Mouse (Mus musculus) embryonic fibroblast, embryonic 13.5 days (primary cell): ENCODE results near the gene Ankrd9. TPM values are rescaled to one million over a fixed set of nuclear protein-coding genes. Genes with fewer than 3 reads are reported as not detected.

Source experiments
- H3K27ac ChIP-seq: 2 replicates; pipeline ENCODE4 v1.5.1; 2012; ENCODE audit warnings: low read length, control low read depth, inconsistent platforms; ENCODE audit not compliant: insufficient read depth
- H3K4me1 ChIP-seq: 2 replicates; pipeline ENCODE4 v1.6.1; 2011; ENCODE audit warnings: low read length; ENCODE audit not compliant: control insufficient read depth, insufficient read depth
- H3K4me3 ChIP-seq: 2 replicates; pipeline ENCODE4 v1.5.1; 2011; ENCODE audit warnings: mild to moderate bottlenecking, control low read depth, low read length; ENCODE audit not compliant: insufficient read depth
- CTCF ChIP-seq: IDR thresholded peaks from 2 replicates; pipeline ENCODE4 v1.5.1; 2011; ENCODE audit warnings: mild to moderate bottlenecking, control low read depth, low read length, moderate library complexity, borderline replicate concordance; ENCODE audit not compliant: insufficient read depth
- POLR2A ChIP-seq: IDR thresholded peaks from 2 replicates; pipeline ENCODE4 v1.6.1; 2011; ENCODE audit warnings: low read depth, mild to moderate bottlenecking, control low read depth, low read length, moderate library complexity
- polyA plus RNA-seq: library from polyadenylated mRNA; stranded (reverse); fragments of >200 nt; gene quantifications from 2 replicates; pipeline ENCODE4 v1.2.4, GENCODE M21; 2011; ENCODE audit warnings: low read depth; ENCODE audit not compliant: missing spikeins, insufficient read length

Gene Ankrd9
- polyA plus RNA-seq, 1 experiment, result 3.3 TPM

GRCm38 (mm10) chr12:110950151-110950550 lies 28.7 kb downstream of the Ankrd9 start:
- Histone ChIP-seq H3K4me3 (no peak overlapping the region), H3K4me1 (peaks cover 12% of the 10 kb centered on the region), H3K27ac (no peak overlapping the region)
- TF ChIP-seq POLR2A, result no peak
- no peak for TF ChIP-seq CTCF

- H3K4me1 ChIP-seq, result peaks cover 15% of the 10 kb centered on the region
- H3K4me3 ChIP-seq, result no peak overlapping the region
- no peak for TF ChIP-seq CTCF
- TF ChIP-seq POLR2A, result no peak
- H3K27ac ChIP-seq, result no peak overlapping the region
These were observed 29.4 kb downstream of the Ankrd9 start for GRCm38 (mm10) chr12:110949410-110949809.

- no peak for TF ChIP-seq POLR2A
- TF ChIP-seq CTCF, result no peak
- Histone ChIP-seq H3K4me3 (no peak overlapping the region), H3K27ac (no peak overlapping the region), H3K4me1 (peaks cover 16% of the 10 kb centered on the region)
These were observed 30.0 kb downstream of the Ankrd9 start for GRCm38 (mm10) chr12:110948910-110949201.

- peaks cover 13% of the 10 kb centered on the region for H3K4me1 ChIP-seq
- TF ChIP-seq POLR2A (no peak), CTCF (no peak)
- no peak overlapping the region for H3K4me3 ChIP-seq
- H3K27ac ChIP-seq, result no peak overlapping the region
These were observed 30.5 kb downstream of the Ankrd9 start for GRCm38 (mm10) chr12:110948082-110948909.

- TF ChIP-seq POLR2A, result no peak
- TF ChIP-seq CTCF, result no peak
- H3K27ac ChIP-seq, result no peak overlapping the region
- H3K4me3 ChIP-seq, result no peak overlapping the region
- H3K4me1 ChIP-seq, result peaks cover 9% of the 10 kb centered on the region
These were observed 32.6 kb downstream of the Ankrd9 start for GRCm38 (mm10) chr12:110946216-110946615.

GRCm38 (mm10) chr12:110940869-110941268 lies 38.0 kb downstream of the Ankrd9 start:
- Histone ChIP-seq H3K4me3 (no peak overlapping the region), H3K27ac (no peak overlapping the region), H3K4me1 (peaks cover 12% of the 10 kb centered on the region)
- TF ChIP-seq CTCF (no peak), POLR2A (no peak)

- Histone ChIP-seq H3K4me3 (no peak overlapping the region), H3K27ac (no peak overlapping the region), H3K4me1 (peaks cover 9% of the 10 kb centered on the region)
- TF ChIP-seq POLR2A (no peak), CTCF (no peak)
These were observed 39.5 kb downstream of the Ankrd9 start for GRCm38 (mm10) chr12:110939385-110939784.

- H3K4me3 ChIP-seq, result no peak overlapping the region
- TF ChIP-seq POLR2A (no peak), CTCF (no peak)
- peak overlapping the region; percentile 46 for H3K27ac ChIP-seq
- H3K4me1 ChIP-seq, result peaks cover 8% of the 10 kb centered on the region
These were observed 41.3 kb downstream of the Ankrd9 start for GRCm38 (mm10) chr12:110937496-110937895.

- H3K4me3 ChIP-seq, result no peak overlapping the region
- H3K4me1 ChIP-seq, result peaks cover 8% of the 10 kb centered on the region
- H3K27ac ChIP-seq, result no peak overlapping the region
- TF ChIP-seq POLR2A (no peak), CTCF (peak; percentile 89)
These were observed 42.7 kb downstream of the Ankrd9 start for GRCm38 (mm10) chr12:110935983-110936620.

GRCm38 (mm10) chr12:110932820-110933219 lies 46.0 kb downstream of the Ankrd9 start:
- no peak for TF ChIP-seq CTCF
- no peak for TF ChIP-seq POLR2A
- H3K27ac ChIP-seq, result no peak overlapping the region
- H3K4me1 ChIP-seq, result peaks cover 6% of the 10 kb centered on the region
- H3K4me3 ChIP-seq, result no peak overlapping the region

Other genes with a start within 250 kb of the Ankrd9 start
- gene Wdr20, start 241.1 kb downstream of the Ankrd9 start, polyA plus RNA-seq, result 18.1 and 22.8 TPM in 2 replicates
- gene Mok, start 138.1 kb downstream of the Ankrd9 start, polyA plus RNA-seq, result 1.2 and 1.5 TPM in 2 replicates
- gene Zfp839, start 128.8 kb downstream of the Ankrd9 start, polyA plus RNA-seq, result 6.3 and 6.6 TPM in 2 replicates
- gene Cinp, start 89.9 kb downstream of the Ankrd9 start, polyA plus RNA-seq, result 44.8 and 51.5 TPM in 2 replicates
- 5.7 and 7.7 TPM in 2 replicates for gene Tecpr2, start 89.8 kb downstream of the Ankrd9 start, polyA plus RNA-seq
- gene Rcor1, start 60.3 kb upstream of the Ankrd9 start, polyA plus RNA-seq, result 49.2 and 49.6 TPM in 2 replicates
- 18.5 and 18.8 TPM in 2 replicates for gene Traf3, start 187.3 kb upstream of the Ankrd9 start, polyA plus RNA-seq
- not detected in 2 replicates for gene 4930595D18Rik, start 205.5 kb upstream of the Ankrd9 start, polyA plus RNA-seq